Comparison of ENCODE assay signal across 16 mouse cellular contexts in the genomic region with DNA sequence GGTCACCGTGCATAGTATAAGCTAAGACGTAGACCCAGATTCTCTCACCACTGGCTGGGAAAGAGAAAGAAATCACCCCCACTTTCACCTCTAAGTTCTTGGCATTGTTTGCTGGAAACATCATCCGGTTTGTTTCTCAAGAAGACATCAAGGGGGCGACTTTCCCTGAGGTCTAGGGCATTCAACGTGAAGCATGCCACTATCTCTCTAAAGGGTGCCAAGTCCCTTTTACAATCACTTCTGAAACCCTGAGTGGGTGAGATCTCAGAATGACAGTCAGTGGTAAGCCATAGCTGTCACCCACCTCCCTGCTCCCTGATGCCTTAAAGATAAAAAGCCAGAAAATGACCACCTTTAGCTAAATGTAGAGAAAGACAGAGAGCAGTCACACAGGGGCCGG. TPM values are rescaled to one million over a fixed set of nuclear protein-coding genes. Genes with fewer than 3 reads are reported as not detected.
"Had no signal": no experiment of that assay in that cellular context is flagged by ENCODE, and none has a peak within 500 bp of the region (broad histone marks: within the 10 kb centered on the region; RNA-seq: fewer than 3 reads in every experiment).

No protein-coding gene starts in this region.

- H3K4me2 ChIP-seq: liver, embryonic 13.5 days; midbrain, embryonic 11.5 days; neural tube, embryonic 13.5 days; stomach, embryonic 15.5 days had no signal

- DNase-seq: kidney, adult 2 months; kidney, postnatal 25 days; layer of hippocampus, adult 9-11 months; layer of hippocampus, postnatal 36 days; midbrain, embryonic 14.5 days had no signal

- H3K9ac ChIP-seq: liver, embryonic 13.5 days; neural tube, embryonic 13.5 days; stomach, embryonic 15.5 days had no signal

- H3K9me3 ChIP-seq: liver, embryonic 13.5 days; neural tube, embryonic 13.5 days; stomach, embryonic 15.5 days had no signal

- ATAC-seq: intestine, postnatal 0 days had no signal

- H3K27me3 ChIP-seq: liver, embryonic 13.5 days; neural tube, embryonic 13.5 days; stomach, embryonic 15.5 days had no signal

- H3K36me3 ChIP-seq: liver, embryonic 13.5 days; neural tube, embryonic 13.5 days; stomach, embryonic 15.5 days had no signal

- H3K27ac ChIP-seq: kidney, postnatal 0 days; layer of hippocampus, adult 2 months; left cerebral cortex, adult 2 months; liver, embryonic 13.5 days; neural tube, embryonic 13.5 days; stomach, embryonic 15.5 days had no signal

- H3K4me1 ChIP-seq: liver, embryonic 13.5 days; neural tube, embryonic 13.5 days; stomach, embryonic 15.5 days had no signal

- H3K4me3 ChIP-seq: layer of hippocampus, adult 2 months; left cerebral cortex, adult 2 months; liver, embryonic 13.5 days; neural tube, embryonic 13.5 days; stomach, embryonic 15.5 days had no signal

RNA-seq across cellular contexts. Expression of a gene that starts 21.6 kb away (rescaled TPM):
- total RNA-seq: layer of hippocampus, adult 2 months; left cerebral cortex, adult 2 months; left cerebral cortex, postnatal 10 days; left cerebral cortex, postnatal 36 days; midbrain, postnatal 0 days had no signal
- polyA plus RNA-seq: midbrain, embryonic 11.5 days; midbrain, embryonic 14.5 days; midbrain, postnatal 0 days; neural tube, embryonic 13.5 days had no signal
